Mouse (Mus musculus) heart, embryonic 14.5 days (tissue): ENCODE data around the gene Ugt1a9. TPM values are rescaled to one million over a fixed set of nuclear protein-coding genes. Genes with fewer than 3 reads are reported as not detected.
"Not testable (repeated sequence)": the region's sequence is repeated elsewhere in the genome, so short reads cannot be mapped to it uniquely, and the experiment has no call there.

Source experiments
- ATAC-seq: fragments of 200-750 bp; cut with Nextera tagmentation; 2 replicates; pipeline ENCODE4 v1.8.0; 2017; ENCODE audit warnings: low read depth, moderate TSS enrichment; ENCODE audit not compliant: insufficient number of reproducible peaks, insufficient read depth, low FRiP score
- H3K27ac ChIP-seq, 2 experiments: fragments of 200-500 bp in 1 of 2; fragments of 300-500 bp in 1 of 2; sonication (generic) in 1 of 2; replicated peaks in 1 of 2; 2 replicates each; pipeline ENCODE4 v1.5.1; 2012 to 2014; ENCODE audit warnings: low read depth in 2 of 2, low read length in 2 of 2, control low read depth in 1 of 2, mild to moderate bottlenecking in 1 of 2, mixed read lengths in 1 of 2; ENCODE audit not compliant: control insufficient read depth in 1 of 2, insufficient read depth in 1 of 2
- H3K27me3 ChIP-seq: fragments of 300-500 bp; sonication (generic); 2 replicates; pipeline ENCODE4 v1.6.1; 2014; ENCODE audit warnings: mild to moderate bottlenecking, low read length, control low read depth; ENCODE audit not compliant: control insufficient read depth, insufficient read depth
- H3K36me3 ChIP-seq: fragments of 300-500 bp; sonication (generic); 2 replicates; pipeline ENCODE4 v1.6.1; 2014; ENCODE audit warnings: mild to moderate bottlenecking, control low read depth, low read length, mixed read lengths; ENCODE audit not compliant: control insufficient read depth, insufficient read depth
- H3K4me1 ChIP-seq, 2 experiments: fragments of 200-500 bp in 1 of 2; fragments of 300-500 bp in 1 of 2; sonication (generic) in 1 of 2; 2 replicates each; pipeline ENCODE4 v1.6.1; 2012 to 2014; ENCODE audit warnings: low read length in 2 of 2, control low read depth in 1 of 2, mixed read lengths in 1 of 2; ENCODE audit not compliant: control insufficient read depth in 2 of 2, insufficient read depth in 2 of 2
- H3K4me2 ChIP-seq: fragments of 300-500 bp; sonication (generic); 2 replicates; pipeline ENCODE4 v1.6.1; 2014; ENCODE audit warnings: mild to moderate bottlenecking, low read length
- H3K4me3 ChIP-seq, 2 experiments: fragments of 200-500 bp in 1 of 2; fragments of 300-500 bp in 1 of 2; sonication (generic) in 1 of 2; 2 replicates each; pipeline ENCODE4 v1.5.1; 2012 to 2014; ENCODE audit warnings: low read length in 2 of 2, mild to moderate bottlenecking in 2 of 2, control low read depth in 1 of 2, low read depth in 1 of 2, moderate library complexity in 1 of 2; ENCODE audit not compliant: control insufficient read depth in 1 of 2, insufficient read depth in 1 of 2
- H3K9ac ChIP-seq: fragments of 300-500 bp; sonication (generic); 2 replicates; pipeline ENCODE4 v1.6.1; 2014; ENCODE audit warnings: mild to moderate bottlenecking, low read length
- H3K9me3 ChIP-seq: fragments of 300-500 bp; sonication (generic); 2 replicates; pipeline ENCODE4 v1.6.1; 2016; ENCODE audit warnings: low read length, control low read depth; ENCODE audit not compliant: control insufficient read depth
- WGBS: fragments of 180-500 bp; shearing (Covaris S2); extraction: QIAGEN DNeasy Blood & Tissue Kit; methylation state at CpG from one replicate; pipeline ENCODE4 v1.1.7; 2014; 5-methylcytosine and 5-hydroxymethylcytosine counted together
- polyA plus RNA-seq: library from polyadenylated mRNA; unstranded; fragments of >200 nt; fragmentation: Nextera tagmentation; extraction: Ambion mirVana; gene quantifications from 2 replicates; pipeline ENCODE4 v1.2.1, GENCODE M21; 2014

The Ugt1a9 gene
- polyA plus RNA-seq, 1 experiment from 2014 or later: not detected

DNA sequence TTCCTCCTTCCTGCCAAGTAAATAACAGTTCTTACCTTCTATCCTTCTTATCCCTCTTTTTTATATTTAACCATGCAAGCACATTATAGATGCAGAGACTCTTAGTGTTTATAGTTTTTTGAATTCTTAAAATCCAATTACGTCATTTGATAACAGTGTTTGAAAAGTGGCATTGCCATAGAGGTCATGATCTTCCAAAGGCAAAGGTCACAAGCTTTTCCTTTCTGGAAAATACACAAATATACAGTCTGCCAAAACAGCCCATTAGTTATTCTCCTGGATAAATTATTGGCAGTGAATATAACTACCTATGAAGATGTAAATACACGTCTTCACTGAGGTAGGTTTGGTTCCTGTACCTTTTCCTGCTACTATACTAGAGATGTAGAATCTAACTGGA lies 3.9 kb downstream of the Ugt1a9 start:
- no peaks in the 10 kb centered on the region for H3K4me1 ChIP-seq
- no peak for ATAC-seq
- H3K36me3 ChIP-seq: no peaks in the 10 kb centered on the region
- H3K4me3 ChIP-seq: no peak overlapping the region
- H3K27ac ChIP-seq: no peak overlapping the region
- WGBS: 83% methylated on average over 2 of the region's 2 CpGs
- H3K9me3 ChIP-seq: no peaks in the 10 kb centered on the region
- no peak overlapping the region for H3K9ac ChIP-seq
- no peaks in the 10 kb centered on the region for H3K27me3 ChIP-seq
- no peak overlapping the region for H3K4me2 ChIP-seq

DNA sequence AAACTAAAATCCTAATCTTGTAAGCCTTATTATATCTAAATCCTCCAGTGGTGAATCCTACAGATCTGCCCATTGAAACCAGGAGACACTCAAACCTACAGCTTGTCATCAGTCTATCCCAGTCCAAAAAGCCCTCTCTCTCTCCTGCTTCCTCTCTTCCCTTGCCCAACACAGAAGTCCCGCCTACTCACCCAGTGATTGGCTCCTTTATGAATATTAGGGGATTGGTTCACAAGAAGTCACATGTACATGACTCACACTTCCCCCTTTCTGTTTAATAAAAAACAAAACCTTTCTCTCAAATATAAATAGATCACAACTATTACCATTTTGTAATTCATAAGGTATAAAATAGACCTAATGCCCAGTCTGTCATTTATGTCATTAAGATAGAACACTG lies 6.5 kb downstream of the Ugt1a9 start:
- Histone ChIP-seq H3K4me3 (no peak overlapping the region), H3K27me3 (no peaks in the 10 kb centered on the region), H3K9me3 (no peaks in the 10 kb centered on the region), H3K9ac (no peak overlapping the region), H3K27ac (no peak overlapping the region), H3K4me2 (no peak overlapping the region), H3K4me1 (no peaks in the 10 kb centered on the region), H3K36me3 (no peaks in the 10 kb centered on the region)
- 81% methylated on average over 1 of the region's 1 CpGs for WGBS
- no peak for ATAC-seq

DNA sequence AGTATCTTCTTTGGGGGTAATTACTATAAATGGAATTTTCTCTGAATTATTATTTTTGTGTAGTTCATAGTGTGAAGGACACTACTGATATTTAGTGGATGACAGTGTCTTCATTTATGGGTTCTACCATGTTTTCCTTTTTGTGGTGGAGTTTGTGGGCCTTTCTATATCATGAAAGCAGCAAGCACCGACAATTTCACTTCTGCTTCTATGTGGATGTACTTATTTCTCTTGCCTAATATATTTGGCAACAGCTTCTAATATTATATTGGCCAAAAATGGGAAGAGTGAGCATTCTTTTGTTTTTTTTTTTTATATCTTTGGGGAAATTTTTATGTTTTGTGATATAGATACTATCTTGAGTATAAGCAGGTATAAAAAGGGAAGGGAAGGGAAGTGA lies 11.1 kb downstream of the Ugt1a9 start:
- Histone ChIP-seq H3K9ac (no peak overlapping the region), H3K4me1 (no peaks in the 10 kb centered on the region), H3K27ac (no peak overlapping the region), H3K4me3 (no peak overlapping the region), H3K36me3 (no peaks in the 10 kb centered on the region), H3K9me3 (no peaks in the 10 kb centered on the region), H3K27me3 (no peaks in the 10 kb centered on the region), H3K4me2 (no peak overlapping the region)
- ATAC-seq: no peak
- WGBS: 83% methylated on average over 1 of the region's 1 CpGs

DNA sequence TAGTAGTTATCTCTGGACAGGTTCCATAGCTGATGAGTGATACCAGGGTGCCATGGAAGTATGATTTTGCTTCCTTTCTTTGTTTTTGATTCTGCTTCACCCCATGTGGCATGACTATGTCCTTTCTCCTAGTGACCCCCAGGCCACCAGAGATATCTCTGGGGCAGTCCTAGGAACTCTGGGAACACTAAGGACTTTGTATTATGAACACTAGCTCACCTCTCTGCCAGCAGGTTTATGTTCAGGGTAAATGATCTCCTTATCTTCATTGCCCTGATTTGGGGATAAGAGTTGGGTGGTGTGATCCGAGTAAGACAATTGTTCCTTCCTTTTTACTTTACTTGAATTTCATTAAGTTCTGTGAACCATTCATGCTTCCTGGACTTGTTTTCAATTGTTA lies 15.5 kb downstream of the Ugt1a9 start:
- no peak overlapping the region for H3K9ac ChIP-seq
- no peaks in the 10 kb centered on the region for H3K36me3 ChIP-seq
- no peaks in the 10 kb centered on the region for H3K27me3 ChIP-seq
- no peaks in the 10 kb centered on the region for H3K4me1 ChIP-seq
- no peaks in the 10 kb centered on the region for H3K9me3 ChIP-seq
- H3K27ac ChIP-seq: no peak overlapping the region
- WGBS: 53% methylated on average over 1 of the region's 1 CpGs
- H3K4me3 ChIP-seq: no peak overlapping the region
- ATAC-seq: no peak
- no peak overlapping the region for H3K4me2 ChIP-seq

DNA sequence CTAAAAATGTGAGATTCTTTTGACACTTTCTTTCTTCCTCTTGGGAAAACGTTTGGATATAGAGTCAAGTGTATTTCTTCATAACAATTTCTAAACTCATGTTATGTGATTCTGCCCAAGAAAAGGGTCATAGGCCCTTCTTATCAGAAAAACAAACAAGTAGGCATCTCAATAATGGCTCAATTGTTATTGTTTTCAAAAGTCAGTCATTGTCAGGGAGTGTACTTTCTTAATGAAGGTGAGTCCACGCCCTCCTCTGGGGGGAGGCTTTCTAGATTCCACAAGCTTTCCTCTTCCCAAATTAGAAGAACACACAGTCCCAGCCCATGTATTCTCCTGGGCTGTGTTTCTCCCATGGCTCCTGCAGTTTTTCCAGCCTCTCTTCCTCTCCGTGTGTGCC lies 16.9 kb downstream of the Ugt1a9 start, which contains the start of gene Ugt1a8:
Gene Ugt1a8 (plus strand): TSS at position 301 of the 400 bp plus-strand sequence.
- Histone ChIP-seq H3K9ac (no peak within 1 kb of the TSS), H3K27ac (no peak within 1 kb of the TSS), H3K4me3 (no peak within 1 kb of the TSS), H3K27me3 (no peaks in the 10 kb centered on the region), H3K36me3 (no peaks in the 10 kb centered on the region), H3K9me3 (no peaks in the 10 kb centered on the region), H3K4me2 (no peak within 1 kb of the TSS), H3K4me1 (no peaks in the 10 kb centered on the region)
- ATAC-seq: no peak
- 59% methylated on average over 3 of the region's 3 CpGs for WGBS

DNA sequence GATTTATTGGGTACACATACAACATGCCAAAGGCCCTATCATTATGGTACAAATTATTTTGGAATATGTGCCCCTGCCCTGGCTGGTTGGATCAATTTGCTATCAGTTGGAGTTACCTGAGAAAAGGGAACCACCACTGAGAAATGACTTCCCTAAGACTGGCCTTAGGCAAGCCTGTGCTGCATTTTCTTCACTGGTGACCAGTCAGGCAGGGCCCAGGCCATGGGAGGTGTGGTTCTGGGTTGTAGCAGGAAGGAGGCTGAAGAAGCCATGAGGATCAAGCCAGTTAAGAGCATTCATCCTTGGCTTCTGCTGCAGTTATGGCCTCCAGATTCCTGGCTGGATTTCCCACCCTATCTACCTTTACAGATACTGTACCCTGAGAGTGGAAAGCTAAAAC lies 21.7 kb downstream of the Ugt1a9 start:
- Histone ChIP-seq H3K27ac (no peak overlapping the region), H3K36me3 (no peaks in the 10 kb centered on the region), H3K4me1 (no peaks in the 10 kb centered on the region), H3K4me3 (no peak overlapping the region), H3K4me2 (no peak overlapping the region), H3K27me3 (no peaks in the 10 kb centered on the region), H3K9me3 (no peaks in the 10 kb centered on the region), H3K9ac (no peak overlapping the region)
- ATAC-seq: no peak

DNA sequence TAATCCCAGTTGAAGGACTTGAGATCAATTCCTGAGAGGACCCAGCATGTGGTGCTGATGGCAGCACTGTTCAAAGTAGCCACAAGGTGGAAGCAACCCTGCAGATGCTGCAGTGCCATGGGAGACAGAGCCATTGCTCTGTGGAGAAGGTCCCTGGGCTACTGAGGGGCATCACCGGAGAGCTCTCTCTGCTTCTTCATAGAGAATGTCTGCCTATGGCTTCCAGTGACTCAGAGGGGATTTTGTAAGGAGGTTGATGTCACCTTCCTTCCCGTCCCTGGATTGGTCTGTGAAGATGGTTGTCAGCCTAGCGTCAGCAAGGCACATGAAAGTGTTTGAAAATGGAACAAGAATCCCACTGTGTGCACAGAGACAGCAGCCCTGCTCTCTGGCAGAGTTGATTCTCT lies 23.7 kb downstream of the Ugt1a9 start:
- not testable (repeated sequence) for H3K9ac ChIP-seq, H3K36me3 ChIP-seq, ATAC-seq, H3K4me2 ChIP-seq, H3K9me3 ChIP-seq, H3K4me3 ChIP-seq, H3K27me3 ChIP-seq, H3K4me1 ChIP-seq, H3K27ac ChIP-seq
- WGBS: 61% methylated on average over 3 of the region's 3 CpGs

DNA sequence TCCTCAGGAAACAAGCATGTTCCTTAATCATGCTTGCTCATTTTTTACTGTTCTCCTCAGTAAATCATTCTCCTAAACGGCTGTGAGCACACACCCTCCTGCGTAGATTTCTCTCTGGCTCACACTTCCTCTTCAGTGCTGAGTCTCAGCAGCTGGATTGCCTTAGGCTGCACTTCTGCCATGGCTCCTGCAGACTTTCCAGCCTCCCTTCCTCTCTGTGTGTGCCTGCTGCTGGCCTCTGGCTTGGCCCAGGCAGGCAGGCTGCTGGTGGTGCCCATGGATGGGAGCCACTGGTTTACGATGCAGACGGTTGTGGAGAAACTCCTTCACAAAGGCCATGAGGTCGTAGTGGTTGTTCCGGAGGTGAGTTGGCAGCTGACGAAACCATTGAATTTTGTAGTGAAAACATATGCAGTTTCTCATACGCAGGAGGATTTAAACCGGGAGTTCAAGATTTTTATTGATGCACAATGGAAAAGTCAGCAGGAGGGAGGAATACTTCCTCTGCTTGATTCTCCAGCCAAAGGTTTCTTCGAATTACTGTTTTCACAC lies 24.4 kb downstream of the Ugt1a9 start, which contains the start of gene Ugt1a7c:
Gene Ugt1a7c (plus strand): TSS at position 122 of the 552 bp plus-strand sequence.
- Histone ChIP-seq H3K27ac (0 out of 4 replicates have a peak within 1 kb of the TSS, but pooled peaks of 1 of the 2 experiments have one; percentile 62), H3K27me3 (no peaks in the 10 kb centered on the region), H3K4me2 (no peak within 1 kb of the TSS), H3K4me3 (no peak within 1 kb of the TSS; a peak in 1 of 4 replicates), H3K9ac (no peak within 1 kb of the TSS), H3K36me3 (no peaks in the 10 kb centered on the region), H3K9me3 (no peaks in the 10 kb centered on the region), H3K4me1 (no peaks in the 10 kb centered on the region)
- 62% methylated on average over 10 of the region's 10 CpGs for WGBS
- no peak for ATAC-seq
